Mouse (Mus musculus) ES-Bruce4 (cell line): ENCODE results near the gene Bricd5.

Experiments
- CTCF ChIP-seq: IDR thresholded peaks from one replicate; pipeline ENCODE4 v1.8.1; 2011; ENCODE audit warnings: low read depth, low read length
- POLR2A ChIP-seq: IDR thresholded peaks from one replicate; pipeline ENCODE4 v1.8.1; 2011; ENCODE audit warnings: low read length; ENCODE audit not compliant: insufficient read depth

DNA sequence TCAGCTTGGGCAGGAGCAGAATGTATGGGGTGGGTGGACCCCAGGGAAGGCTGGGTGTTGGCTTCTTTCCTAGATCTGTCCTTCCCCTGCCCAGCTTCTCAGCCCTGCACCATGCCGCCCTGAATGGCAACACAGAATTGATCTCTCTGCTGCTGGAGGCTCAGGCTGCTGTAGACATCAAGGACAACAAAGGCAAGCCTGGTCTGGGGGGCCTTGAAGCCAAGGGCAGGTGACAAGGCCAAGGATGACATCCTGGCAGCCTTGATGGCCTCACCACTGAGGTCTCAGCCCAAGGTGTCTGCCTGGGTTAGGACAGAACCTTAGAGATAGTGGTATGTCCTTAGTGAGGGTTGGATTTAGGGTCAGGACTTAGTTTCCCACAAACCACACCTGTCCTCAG, 22.3 kb downstream of the Bricd5 start:
- TF ChIP-seq POLR2A = no peak
- no peak for TF ChIP-seq CTCF
